Mouse (Mus musculus): ENCODE results near the gene Npas4.
A peak's percentile ranks its signal among the peaks of the same experiment; 100 is the strongest.
"Not testable (repeated sequence)": the region's sequence is repeated elsewhere in the genome, so short reads cannot be mapped to it uniquely, and the experiment has no call there.

Gene Npas4

DNA sequence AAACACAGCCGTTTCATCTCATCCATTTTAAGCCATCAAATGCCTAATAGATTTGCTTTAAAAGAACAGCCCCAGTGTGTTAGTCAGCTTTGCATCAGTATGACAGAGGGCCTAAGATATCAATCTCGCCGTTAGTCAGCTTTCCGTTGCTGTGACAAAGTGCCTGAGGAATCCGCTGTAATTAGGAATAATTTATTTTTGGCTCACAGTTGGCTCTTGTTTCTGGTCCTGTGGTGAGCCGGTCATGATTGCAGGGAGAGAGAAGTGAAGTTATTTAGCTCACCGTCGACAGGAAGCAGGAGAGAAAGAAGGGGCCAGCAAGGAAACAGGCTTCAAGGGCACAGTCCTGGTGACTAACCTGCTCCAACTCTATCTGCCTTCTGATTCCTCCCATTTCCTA is 23.0 kb upstream of the Npas4 start:
- no peak for DNase-seq (ENCODE audit: low read depth, low spot score)
- no peaks in the 10 kb centered on the region for H3K36me3 ChIP-seq (ENCODE audit: control insufficient read depth, insufficient read depth, low read length, poor library complexity, severe bottlenecking)
- no peaks in the 10 kb centered on the region for H3K27me3 ChIP-seq (ENCODE audit: control insufficient read depth, insufficient read depth, low read length, poor library complexity, severe bottlenecking)

DNA sequence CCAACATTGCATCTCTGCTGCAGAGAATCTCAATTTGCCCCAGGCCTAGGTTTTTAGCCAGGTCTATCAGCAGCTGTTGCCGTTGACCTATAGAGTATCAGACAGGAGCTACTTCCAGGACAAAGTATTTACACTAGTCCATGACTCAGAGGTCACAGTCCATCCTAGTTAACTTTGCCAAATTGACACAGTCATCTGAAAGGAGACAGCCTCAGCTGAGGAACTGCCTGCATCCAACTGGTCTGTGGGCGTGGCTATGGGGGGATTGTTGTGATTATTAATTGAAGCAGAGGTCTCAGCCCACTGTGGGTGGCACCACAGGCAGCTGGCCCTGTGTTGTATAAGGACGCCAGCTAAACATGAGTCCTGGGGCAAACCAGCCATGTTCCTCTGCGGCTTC is 14.8 kb upstream of the Npas4 start:
- H3K36me3 ChIP-seq (ENCODE audit: control insufficient read depth, insufficient read depth, low read length, poor library complexity, severe bottlenecking): no peaks in the 10 kb centered on the region
- no peak for DNase-seq (ENCODE audit: low read depth, low spot score)
- no peaks in the 10 kb centered on the region for H3K27me3 ChIP-seq (ENCODE audit: control insufficient read depth, insufficient read depth, low read length, poor library complexity, severe bottlenecking)

DNA sequence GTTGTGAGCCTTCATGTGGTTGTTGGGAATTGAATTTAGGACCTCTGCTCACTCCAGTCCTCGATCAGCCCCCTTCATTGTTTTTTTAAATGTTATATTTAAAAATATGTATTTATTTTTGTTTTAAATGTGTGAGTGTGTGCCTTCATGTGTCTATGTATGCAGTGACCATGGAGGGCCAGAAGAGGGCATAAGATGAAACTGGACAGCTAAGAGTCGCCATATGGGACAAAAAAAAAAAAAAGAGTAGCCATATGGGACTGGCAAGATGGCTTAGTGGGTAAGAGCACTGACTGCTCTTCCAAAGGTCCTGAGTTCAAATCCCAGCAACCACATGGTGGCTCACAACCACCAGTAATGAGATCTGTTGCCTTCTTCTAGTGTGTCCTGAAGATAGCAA is 13.5 kb upstream of the Npas4 start:
- H3K36me3 ChIP-seq (ENCODE audit: control insufficient read depth, insufficient read depth, low read length, poor library complexity, severe bottlenecking); H3K27me3 ChIP-seq (ENCODE audit: control insufficient read depth, insufficient read depth, low read length, poor library complexity, severe bottlenecking): not testable (repeated sequence)
- peak; percentile 22 for DNase-seq (ENCODE audit: low read depth, low spot score)

DNA sequence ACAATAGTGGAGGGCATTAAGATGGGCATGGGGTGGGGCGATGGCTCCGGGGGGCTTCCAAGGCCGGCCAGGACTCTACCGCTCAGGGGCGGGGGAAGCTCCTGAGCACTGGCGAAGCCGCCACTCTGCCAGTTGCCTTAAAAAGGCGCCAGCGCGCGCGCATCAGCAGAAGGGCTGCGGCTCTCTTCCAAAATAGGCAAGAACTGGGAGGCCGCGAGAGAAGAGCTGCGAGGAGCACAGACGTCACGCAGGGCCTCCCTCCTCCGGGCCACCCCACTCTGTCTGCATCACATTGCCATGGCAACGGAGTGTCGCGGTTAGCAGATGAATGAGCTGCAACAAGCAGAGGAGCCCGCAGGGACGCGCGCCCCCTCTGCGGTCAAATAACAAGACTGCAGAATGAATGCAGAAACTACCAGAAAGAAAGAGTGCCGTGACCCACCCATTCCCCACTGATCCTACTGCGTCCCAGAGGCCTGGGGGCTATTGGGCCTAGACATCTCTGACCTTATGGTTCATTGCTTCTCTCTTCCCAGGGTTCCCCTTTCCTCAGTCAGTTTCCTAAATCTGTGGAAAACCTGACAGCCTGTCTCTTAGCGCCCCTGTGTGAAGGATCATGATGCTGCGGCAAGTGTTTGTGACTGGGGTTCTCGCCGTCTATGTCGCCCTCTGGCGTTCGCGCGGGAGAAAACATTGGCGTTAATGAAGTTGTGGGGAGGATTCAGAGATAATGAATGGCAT is 11.7 kb upstream of the Npas4 start:
- Histone ChIP-seq H3K36me3 (ENCODE audit: control insufficient read depth, insufficient read depth, low read length, poor library complexity, severe bottlenecking) (no peaks in the 10 kb centered on the region), H3K27me3 (ENCODE audit: control insufficient read depth, insufficient read depth, low read length, poor library complexity, severe bottlenecking) (no peaks in the 10 kb centered on the region)
- peak; percentile 86 for DNase-seq (ENCODE audit: low read depth, low spot score)

DNA sequence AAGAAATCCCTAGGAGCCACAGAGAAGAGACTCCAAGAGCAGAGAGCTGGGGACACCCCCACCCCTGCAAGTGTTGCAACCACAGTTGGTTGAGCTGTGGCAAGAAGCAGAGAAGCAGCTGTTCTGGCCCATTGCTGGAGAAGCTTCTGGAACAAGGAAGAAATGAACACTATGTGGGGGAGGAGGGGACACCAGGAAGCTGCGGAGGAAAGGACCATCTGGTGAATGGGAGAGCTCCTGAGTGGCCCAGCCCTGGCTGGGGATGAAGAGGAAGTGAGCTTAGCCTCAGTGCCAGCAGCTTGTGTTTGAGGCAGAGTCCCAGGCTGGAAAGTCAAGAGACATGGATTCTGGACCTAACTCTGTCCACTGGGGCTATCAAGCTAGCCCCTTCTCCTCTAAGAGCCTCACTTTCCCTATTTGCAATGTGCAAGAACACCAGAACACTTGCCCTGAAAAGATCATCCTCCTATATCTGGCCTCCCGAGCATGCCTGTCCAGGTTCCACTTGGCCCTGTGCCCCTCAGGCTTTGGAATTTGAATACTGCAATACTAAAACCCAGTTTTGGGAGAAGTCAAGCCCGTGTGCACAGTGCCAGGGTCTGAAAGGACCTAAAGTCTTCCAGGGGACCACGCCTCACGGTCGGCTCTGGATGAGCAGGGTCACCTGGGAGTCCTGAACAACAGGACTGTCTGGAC is 9.5 kb upstream of the Npas4 start:
- H3K36me3 ChIP-seq (ENCODE audit: control insufficient read depth, insufficient read depth, low read length, poor library complexity, severe bottlenecking): no peaks in the 10 kb centered on the region

DNA sequence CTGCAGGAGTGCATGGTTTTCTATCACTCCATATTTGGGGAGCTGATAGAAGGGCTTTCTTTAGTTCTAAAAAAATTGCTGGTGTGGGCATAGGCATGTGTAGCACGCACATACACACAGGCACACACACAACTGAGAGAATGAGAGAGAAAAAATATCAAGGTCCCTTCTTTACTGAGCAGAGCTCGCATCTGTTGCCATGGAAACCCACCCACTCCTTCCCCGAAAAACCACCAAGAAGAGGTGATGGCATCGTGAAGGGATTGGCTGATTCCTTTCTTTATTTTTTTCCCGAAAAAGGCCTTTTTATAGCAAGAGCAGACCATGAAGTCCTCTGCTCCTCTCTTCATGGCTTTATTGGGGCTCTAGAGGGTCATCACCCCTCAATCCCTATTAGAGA is 3.9 kb upstream of the Npas4 start:
- Histone ChIP-seq H3K36me3 (ENCODE audit: control insufficient read depth, insufficient read depth, low read length, poor library complexity, severe bottlenecking) (no peaks in the 10 kb centered on the region), H3K27me3 (ENCODE audit: control insufficient read depth, insufficient read depth, low read length, poor library complexity, severe bottlenecking) (no peaks in the 10 kb centered on the region; the same call in 1 of the 2 replicates)
- no peak for DNase-seq (ENCODE audit: low read depth, low spot score)

More for the DNA sequence above, 9.5 kb upstream of the Npas4 start:
- H3K27me3 ChIP-seq (ENCODE audit: control insufficient read depth, insufficient read depth, low read length, poor library complexity, severe bottlenecking): no peaks in the 10 kb centered on the region
- DNase-seq (ENCODE audit: low read depth, low spot score): no peak

DNA sequence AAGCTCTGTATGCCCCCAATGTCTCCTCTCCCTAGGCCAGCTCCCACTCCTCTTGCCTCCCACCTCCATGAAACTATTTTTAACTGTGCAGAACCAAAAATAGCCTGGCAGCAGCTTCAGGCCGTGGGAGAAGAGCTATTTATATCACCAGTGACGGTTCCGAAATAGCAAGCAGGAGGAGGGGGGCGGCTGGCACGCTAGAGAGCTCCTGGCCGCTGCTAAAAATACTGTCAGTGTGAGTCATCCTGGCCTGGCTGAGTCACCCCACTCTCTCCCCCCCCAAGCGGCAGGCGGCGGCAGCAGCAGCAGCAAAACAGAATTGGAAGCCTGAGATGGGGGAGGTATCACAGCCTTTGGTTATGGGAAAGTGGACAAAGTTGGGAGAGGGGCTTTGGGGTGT is 2.8 kb upstream of the Npas4 start:
- no peaks in the 10 kb centered on the region; the same call in 1 of the 2 replicates for H3K27me3 ChIP-seq (ENCODE audit: control insufficient read depth, insufficient read depth, low read length, poor library complexity, severe bottlenecking)
- no peaks in the 10 kb centered on the region for H3K36me3 ChIP-seq (ENCODE audit: control insufficient read depth, insufficient read depth, low read length, poor library complexity, severe bottlenecking)
- DNase-seq (ENCODE audit: low read depth, low spot score): peak; percentile 24

DNA sequence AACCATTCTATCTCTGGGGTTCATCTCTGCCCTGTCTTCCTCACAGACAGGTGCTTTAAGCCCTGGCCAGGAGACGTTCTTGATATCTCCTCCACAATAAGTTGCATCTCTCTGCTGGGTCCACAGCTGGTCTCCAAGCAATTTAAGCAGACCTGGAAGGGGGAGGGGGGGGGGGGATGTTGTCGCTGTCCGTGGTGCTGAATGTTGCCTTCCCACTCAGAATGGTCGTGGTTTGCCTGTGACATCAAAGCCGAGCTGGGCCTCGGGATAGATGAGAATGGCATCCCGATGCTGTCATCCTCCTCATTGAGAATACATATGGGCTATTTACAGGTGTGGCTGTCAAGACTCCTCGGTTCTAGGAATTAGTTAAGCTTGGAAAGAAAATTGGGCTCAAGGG is 2.3 kb upstream of the Npas4 start:
- H3K27me3 ChIP-seq (ENCODE audit: control insufficient read depth, insufficient read depth, low read length, poor library complexity, severe bottlenecking): no peaks in the 10 kb centered on the region; the same call in 1 of the 2 replicates
- no peaks in the 10 kb centered on the region for H3K36me3 ChIP-seq (ENCODE audit: control insufficient read depth, insufficient read depth, low read length, poor library complexity, severe bottlenecking)
- DNase-seq (ENCODE audit: low read depth, low spot score): peak; percentile 25

DNA sequence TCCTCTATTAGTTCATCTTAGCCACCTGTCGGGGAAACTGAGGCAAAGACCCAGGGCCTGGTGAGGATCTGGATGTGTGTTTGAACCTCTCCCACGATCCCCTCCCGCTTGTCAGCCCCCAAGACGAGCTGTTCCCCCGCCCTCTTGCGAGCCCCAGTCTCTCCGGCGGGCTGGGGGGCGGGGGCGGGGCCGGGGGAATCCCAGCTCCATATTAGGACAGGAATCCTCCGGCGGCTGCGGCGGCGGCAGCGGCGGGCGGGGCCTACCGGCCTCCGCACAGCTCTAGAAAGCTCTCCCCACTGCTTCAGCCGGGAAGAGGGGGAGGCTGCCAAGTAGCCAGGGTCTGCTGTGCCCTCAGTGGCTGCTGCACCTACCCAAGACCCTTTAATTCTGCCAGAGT is 600 bp upstream of the Npas4 start:
- Histone ChIP-seq H3K36me3 (ENCODE audit: control insufficient read depth, insufficient read depth, low read length, poor library complexity, severe bottlenecking) (no peaks in the 10 kb centered on the region), H3K27me3 (ENCODE audit: control insufficient read depth, insufficient read depth, low read length, poor library complexity, severe bottlenecking) (no peaks in the 10 kb centered on the region; the same call in 1 of the 2 replicates)
- no peak for DNase-seq (ENCODE audit: low read depth, low spot score)

DNA sequence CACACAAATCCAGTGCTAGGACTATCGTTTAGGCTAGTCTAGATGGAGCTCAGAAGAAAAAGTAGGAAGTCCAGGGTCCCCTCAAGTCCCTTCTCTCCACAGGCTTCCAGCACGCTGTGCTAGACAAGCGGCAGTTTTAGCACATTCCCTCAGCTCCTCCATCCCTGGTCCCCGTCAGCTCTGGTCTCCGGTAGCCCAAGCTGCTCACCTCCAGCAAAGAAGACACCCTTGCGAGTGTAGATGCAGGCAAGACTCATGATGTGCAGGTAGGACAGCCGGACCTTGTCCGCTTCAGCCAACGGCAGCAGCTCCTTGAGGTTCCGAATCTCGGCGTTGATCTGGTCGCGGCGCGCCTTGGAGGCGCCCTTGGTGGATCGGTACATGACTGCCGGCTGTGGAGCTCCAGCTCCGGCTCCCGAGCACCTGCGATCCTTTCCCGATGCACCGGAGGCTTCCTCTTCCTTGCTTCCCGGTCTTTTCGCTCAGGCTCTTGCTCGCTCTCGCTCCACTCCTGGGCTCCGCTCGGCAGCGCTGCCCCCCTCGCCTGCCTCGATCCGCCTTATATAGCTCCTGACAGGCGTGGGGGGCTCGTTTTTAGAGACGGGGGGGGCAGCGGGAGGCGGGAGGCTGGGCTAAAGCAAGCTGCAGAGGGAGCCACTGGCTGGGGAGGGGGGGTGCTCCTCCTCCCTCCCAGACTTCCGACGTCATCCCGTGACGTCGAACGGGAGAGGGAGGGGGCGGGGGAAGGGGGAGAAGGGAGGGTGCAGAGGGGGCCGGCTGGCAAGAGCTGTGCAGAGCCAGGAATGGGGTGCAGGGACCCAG is 471 bp downstream of the Npas4 start:
- H3K27me3 ChIP-seq (ENCODE audit: control insufficient read depth, insufficient read depth, low read length, poor library complexity, severe bottlenecking): no peaks in the 10 kb centered on the region; the same call in 1 of the 2 replicates
- no peaks in the 10 kb centered on the region for H3K36me3 ChIP-seq (ENCODE audit: control insufficient read depth, insufficient read depth, low read length, poor library complexity, severe bottlenecking)
- no peak for DNase-seq (ENCODE audit: low read depth, low spot score)

DNA sequence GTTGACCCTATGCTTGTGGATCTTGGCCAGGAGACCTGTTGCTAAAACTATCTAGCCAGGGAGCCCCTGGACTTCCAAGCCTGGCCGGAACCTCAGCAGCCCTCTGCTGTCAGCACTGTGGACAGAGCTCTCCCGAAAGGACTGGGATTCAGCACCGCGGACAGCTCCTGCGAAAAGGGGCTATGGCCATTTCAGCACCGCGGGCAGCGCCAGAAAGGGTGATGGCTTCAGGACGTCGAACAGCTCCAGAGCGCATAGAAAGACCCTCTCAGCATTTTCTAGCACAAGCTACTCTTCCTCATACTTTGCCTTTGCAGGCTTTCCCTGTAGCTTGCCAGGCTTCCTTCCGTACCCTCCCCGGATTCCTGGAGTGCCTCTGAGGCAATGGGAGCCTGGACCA is 1.1 kb downstream of the Npas4 start:
- Histone ChIP-seq H3K36me3 (ENCODE audit: control insufficient read depth, insufficient read depth, low read length, poor library complexity, severe bottlenecking) (no peaks in the 10 kb centered on the region), H3K27me3 (ENCODE audit: control insufficient read depth, insufficient read depth, low read length, poor library complexity, severe bottlenecking) (no peaks in the 10 kb centered on the region; the same call in 1 of the 2 replicates)
- peak; percentile 75 for DNase-seq (ENCODE audit: low read depth, low spot score)

DNA sequence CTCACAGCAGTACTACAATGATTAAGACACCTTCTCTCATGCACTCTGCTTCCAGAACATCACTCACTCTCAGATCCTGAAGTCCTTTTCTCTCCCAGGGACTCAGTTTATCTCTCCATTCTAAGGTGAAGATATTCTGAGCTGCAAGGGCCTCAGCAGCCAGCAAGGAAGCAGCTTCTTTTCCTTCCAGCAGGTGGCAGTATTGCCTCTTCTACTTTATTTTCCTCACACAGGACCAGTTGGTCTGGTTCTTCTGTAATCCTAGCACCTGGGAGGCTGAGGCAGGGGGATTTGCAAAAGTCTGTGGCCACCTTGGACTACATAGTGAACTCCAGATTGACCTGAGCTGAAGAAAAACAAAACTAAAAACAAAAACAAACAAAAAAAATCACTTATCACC is 8.3 kb downstream of the Npas4 start:
- no peaks in the 10 kb centered on the region for H3K36me3 ChIP-seq (ENCODE audit: control insufficient read depth, insufficient read depth, low read length, poor library complexity, severe bottlenecking)
- H3K27me3 ChIP-seq (ENCODE audit: control insufficient read depth, insufficient read depth, low read length, poor library complexity, severe bottlenecking): no peaks in the 10 kb centered on the region
- peak; percentile 77 for DNase-seq (ENCODE audit: low read depth, low spot score)

DNA sequence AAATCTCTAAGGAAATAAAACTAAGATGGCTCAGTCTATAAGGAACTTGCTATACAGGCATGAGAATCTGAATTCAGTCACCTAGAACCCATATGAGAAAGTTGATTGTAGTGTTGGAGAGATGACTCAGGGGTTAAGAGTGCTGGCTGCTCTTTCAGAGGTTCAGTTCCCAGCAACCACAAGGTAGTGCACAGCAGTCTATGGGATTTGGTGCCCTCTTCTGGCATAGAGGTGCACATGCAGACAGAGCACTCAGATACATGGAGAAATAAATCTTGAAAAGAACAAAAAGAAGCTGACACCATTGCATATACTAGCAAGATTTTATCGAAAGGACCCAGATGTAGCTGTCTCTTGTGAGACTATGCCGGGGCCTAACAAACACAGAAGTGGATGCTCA is 21.9 kb downstream of the Npas4 start:
- peak; percentile 64 for DNase-seq (ENCODE audit: low read depth, low spot score)
- no peaks in the 10 kb centered on the region for H3K27me3 ChIP-seq (ENCODE audit: control insufficient read depth, insufficient read depth, low read length, poor library complexity, severe bottlenecking)
- H3K36me3 ChIP-seq (ENCODE audit: control insufficient read depth, insufficient read depth, low read length, poor library complexity, severe bottlenecking): peaks cover 6% of the 10 kb centered on the region; the same call in 1 of the 2 replicates

DNA sequence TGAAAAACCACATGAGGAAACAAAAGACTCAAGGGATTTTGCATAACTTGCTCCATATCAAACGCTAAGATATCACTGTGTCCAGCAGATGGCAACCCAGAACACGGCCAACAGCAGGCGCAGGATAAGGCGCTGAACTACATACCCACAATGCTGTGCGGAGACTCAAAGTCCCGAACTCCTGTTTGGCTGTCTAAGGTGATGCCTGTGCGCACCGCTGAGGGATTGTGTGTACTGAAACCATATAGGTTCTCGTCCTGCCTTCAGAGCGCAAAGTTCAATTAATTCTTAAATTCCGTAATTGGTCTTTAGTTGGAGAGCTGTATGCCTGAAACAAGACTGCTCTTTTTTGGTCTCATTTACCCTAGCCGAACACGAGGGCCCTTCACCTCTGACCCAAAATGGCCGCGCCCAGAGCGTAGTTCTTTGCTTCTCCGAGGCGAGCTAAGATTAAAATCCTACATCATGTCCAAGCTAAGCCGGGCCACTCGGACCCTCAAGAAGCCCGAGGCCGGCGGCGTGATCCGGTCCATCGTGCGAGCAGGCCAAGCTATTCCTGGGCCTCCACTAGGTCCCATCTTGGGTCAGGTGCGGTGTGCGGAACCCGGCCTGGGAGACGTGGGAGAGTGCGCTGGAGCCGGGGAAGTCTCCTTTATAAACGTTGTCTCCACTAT is 28.1 kb downstream of the Npas4 start, which contains the start of gene Mrpl11:
Gene Mrpl11 (plus strand): TSS at position 220 of the 674 bp plus-strand sequence.
- Histone ChIP-seq H3K36me3 (ENCODE audit: control insufficient read depth, insufficient read depth, low read length, poor library complexity, severe bottlenecking) (peaks cover 6% of the 10 kb centered on the region; the same call in 1 of the 2 replicates), H3K27me3 (ENCODE audit: control insufficient read depth, insufficient read depth, low read length, poor library complexity, severe bottlenecking) (no peaks in the 10 kb centered on the region)
- DNase-seq (ENCODE audit: low read depth, low spot score): peak; percentile 95

Data from splenic B cell, adult 2 months (primary cell).